Mouse (Mus musculus): ENCODE measurements around the gene Rpl19.

Rpl19 gene

DNA sequence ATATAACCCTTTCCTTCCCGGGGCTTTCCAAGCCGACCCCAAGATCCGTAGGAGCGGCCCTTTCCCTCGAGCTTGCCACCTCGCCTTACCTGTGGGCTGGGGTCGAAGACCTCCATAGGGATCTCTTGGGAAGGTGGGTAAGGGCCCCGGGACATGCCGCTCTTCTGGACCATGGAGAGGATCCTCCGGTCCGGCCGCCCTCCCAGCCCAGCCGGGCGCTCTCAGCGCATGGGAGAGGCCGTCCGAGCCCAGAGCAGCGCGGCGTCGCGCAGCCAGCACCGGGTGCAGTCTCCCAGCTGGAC lies 4.3 kb upstream of the Rpl19 start:
- DNase-seq (ENCODE audit: low spot score in 2 of 2) = no peak

DNA sequence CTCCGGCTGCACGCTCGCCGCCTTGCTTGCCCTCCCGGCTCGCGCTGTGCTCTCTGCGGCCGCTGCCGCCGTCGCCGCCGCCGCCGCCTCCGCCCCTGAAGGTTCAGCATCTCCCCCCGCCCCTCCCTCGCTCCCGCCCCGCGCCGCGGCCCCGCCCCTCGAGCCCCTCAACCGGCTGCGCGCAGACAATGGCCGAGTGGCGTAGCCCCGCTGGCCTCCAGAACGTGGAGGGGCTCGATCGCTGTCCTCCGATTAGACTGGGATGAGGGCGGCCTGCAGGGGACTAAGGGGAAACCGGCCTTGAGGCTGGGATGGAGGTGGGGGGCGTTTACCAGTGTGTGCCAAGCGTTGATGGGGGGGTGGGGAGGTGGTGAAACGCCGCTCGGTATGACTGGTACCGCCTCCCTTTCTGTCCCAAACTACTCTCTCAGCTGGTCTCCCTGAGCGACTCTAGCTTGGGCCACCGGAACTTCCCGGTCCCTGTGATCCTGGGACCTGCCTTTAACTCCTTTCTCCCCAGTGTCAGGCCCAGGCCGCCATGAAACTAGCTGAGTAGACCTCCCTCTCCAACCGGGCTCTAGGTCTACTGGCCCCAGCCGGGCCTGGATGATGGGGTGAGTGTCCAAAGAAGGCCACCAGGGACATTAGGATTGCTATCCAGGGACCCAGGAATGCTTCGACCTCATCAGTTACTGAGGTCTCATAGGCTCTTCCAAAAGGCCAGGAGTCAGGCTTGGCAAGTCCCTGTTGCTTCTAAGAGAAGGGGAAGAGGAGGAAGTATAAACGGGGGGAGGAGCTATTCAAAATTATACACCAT lies 3.7 kb upstream of the Rpl19 start, which contains the start of gene Cacnb1:
TSS of gene Cacnb1 (minus strand) at position 480 of the 817 bp plus-strand sequence.
- DNase-seq (ENCODE audit: low spot score in 2 of 2) = peak; percentile 34 to 61

DNA sequence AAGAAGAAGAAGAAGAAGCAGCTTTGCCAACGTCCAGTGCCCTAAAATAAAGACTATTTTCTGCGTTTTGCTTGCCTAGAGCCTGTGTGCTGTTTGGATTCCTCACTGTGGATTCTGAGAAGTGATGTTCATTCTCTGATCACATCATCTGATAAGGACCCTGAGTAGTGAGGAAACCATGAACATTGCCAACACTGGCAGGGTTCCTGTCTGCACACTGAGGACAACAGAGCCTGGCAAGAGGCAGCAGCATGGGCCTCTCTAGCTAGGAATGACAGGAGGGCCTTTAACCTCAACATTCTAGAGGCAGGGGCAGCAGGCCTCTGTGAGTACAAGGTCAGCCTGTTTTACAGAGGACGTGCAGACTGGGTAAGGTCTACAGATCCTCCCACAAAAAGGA lies 2.0 kb upstream of the Rpl19 start:
- no peak for DNase-seq (ENCODE audit: low spot score in 2 of 2)

DNA sequence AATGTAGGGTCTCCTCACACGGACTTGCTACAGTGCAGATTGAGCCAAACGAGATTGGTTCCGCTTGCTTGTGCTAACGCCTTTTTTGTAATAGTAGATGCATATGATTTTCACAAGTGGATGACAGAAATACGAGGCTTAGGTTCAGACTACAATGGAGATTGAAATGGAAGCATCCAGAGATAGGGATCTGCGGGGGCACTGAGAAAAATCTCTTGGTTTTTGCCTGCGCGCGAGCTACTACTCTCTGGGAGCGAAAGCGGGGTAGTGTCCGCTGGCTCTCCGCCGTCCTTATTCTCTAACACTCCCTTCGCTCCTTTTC lies 301 bp upstream of the Rpl19 start:
- DNase-seq (ENCODE audit: low spot score in 2 of 2) = no peak

DNA sequence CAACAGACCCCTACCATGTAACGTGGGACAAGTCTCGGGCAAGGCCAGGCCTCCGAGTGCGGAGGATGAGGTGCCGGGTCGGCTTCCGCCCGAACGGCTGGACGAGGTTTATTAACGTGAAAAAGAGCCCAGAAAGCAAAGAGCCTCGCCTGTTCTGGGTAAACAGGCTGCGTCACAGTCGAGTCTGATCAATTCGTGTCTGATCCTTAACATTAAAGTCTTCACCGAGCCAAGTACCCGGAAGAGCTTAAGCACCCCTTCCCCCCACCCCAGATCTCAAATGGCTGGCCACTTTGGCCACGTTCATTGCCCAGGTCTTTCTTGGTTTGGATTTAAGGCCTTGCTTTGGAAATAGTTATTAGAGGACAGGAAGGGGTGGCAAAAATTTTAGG lies 783 bp downstream of the Rpl19 start:
- DNase-seq (ENCODE audit: low spot score in 2 of 2) = no peak

DNA sequence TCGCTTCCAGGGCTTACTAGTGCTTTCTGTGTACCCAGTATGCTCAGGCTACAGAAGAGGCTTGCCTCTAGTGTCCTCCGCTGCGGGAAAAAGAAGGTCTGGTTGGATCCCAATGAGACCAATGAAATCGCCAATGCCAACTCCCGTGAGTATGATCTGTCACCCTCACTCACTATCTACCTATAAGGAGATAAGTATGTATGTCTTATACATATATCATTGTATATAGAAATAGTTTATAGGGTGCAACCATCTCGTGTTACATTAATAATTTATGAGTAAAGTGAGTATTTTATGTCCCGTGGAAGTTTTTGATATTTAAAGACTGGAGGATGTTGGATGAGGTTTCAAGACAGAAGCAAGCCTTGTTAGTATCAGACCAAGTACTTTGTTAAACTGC lies 1.3 kb downstream of the Rpl19 start:
- DNase-seq (ENCODE audit: low spot score in 2 of 2) = no peak

DNA sequence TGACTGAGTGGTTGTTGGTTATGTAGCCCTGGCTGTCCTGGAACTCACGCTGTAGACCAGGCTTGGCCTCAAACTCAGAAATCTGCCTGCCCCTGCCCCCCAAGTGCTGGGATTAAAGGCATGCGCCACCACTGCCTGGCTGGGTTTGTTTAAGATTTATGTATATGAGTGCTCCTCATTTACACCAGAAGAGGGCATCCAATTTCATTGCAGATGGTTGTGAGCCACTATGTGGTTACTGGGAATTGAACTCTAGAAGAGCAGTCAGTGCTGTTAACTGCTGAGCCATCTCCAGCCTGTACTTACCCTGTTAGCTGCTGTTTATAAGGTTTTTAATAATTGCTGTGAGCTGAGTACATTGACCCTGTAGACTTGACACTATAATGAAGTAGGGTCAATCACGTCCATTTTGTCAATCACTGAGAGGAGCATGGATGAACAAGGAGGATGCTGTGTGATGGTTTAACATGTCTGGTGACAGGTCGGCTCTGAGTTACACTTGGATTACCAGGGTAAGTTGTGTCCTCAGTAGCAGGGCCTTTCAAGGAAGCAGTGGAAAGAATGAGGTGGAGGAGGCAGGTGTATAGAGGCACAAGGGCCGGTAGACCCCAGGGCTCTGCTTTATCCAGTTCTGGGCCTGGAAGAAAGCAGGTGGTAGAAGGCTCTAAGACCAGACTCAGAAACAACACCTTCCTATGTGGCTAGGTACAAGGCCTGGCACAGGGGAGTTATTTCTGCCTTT lies 4.4 kb downstream of the Rpl19 start:
- DNase-seq (ENCODE audit: low spot score in 2 of 2) = no peak

DNA sequence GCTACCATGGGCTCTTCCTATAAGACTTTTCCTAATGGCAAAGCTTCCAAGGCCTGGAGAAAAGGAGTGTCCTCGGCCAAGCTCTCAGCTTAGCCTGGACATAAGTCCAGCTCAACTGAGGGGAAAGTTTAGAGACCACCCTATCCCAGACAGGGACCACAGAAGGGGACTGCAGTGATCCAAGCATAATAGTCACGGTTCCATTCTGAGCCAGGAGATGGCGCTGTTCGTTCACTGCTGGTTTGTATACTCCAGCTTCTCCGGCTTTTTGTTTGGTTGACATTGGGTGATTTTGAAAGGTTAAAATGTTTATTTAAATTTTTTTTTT lies 4.9 kb downstream of the Rpl19 start:
- peak in 1 of 2 experiments; percentile 60 for DNase-seq (ENCODE audit: low spot score in 2 of 2)

DNA sequence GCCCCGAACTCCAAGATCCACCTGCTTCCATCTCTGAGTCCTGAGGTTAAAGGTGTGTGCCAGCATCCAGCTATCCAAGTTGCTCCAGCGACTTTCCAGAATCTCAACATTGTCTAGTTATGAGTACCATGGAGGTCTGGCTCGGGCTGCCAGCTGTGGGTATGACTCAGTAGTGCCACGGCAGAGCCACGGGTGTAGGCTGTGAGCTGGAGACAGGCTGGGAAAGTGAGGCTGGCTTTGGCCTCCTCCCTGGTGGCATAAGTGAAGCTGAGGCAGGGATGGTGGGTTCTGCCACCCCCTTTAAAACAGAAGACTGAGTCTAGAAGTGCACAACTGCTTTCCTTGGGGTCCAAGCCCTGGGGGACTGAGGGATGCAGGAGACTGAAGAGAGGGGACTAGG lies 7.6 kb downstream of the Rpl19 start:
- no peak for DNase-seq (ENCODE audit: low spot score in 2 of 2)

DNA sequence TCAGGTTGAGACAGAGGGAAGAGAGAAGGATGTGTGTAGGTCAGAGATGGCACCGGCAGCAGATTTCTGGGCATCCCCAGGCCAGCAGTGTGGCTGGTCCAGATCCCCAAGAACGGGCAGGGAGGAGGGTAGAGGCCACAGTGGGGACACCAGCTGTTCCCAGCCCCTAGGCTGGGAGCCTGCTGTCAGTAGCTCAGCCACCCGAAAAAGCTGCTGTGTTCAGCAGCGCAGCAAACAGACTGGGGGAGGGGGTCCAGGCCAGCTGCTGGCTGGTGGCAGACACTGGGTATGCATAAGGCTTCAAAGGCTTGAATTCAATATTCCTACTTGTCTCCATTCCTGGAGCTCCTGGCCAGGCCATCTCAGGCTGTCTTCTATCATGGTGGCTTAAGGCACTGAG lies 8.3 kb downstream of the Rpl19 start:
- no peak for DNase-seq (ENCODE audit: low spot score in 2 of 2)

DNA sequence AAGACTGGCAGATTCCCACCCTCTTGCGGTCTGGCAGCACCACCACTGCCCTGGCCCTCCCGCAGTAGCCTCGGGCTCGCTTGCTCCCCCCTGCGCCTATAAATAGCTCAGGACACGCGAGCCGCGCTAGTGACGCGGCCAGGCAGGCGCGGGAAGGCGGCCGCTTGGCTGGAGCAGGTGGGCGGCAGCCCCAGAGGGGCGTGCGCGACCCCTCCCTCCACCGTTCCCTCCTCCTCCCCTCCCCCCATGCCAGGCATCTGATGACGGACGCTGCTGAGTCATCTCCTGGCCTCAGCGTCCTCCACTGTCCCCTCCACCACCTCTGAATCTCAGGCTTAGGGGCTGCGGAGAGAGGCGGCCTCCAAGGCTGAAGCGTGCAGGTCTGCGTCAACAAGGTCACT lies 9.5 kb downstream of the Rpl19 start:
- DNase-seq (ENCODE audit: low spot score in 2 of 2) = peak; percentile 25 to 28

DNA sequence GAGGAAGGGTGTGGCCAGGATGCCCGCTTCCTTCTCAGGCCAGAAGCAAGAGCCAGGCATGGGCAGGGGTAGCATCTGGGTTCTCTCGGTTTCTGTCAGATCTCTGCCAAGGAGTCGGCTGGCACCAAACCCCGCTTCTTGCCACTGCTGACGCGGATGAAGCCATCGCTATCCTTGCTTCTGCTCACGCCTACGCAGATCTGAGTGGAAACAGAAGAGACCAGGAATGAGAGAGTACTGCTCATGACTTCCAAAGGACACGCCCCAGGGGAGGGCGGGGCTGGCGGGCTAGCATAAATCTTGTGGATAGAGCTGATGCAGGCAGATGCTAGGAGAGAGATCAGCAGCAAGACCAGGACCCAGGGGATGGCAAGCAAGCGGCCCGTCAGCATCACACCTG lies 11.4 kb downstream of the Rpl19 start:
- no peak for DNase-seq (ENCODE audit: low spot score in 2 of 2)

DNA sequence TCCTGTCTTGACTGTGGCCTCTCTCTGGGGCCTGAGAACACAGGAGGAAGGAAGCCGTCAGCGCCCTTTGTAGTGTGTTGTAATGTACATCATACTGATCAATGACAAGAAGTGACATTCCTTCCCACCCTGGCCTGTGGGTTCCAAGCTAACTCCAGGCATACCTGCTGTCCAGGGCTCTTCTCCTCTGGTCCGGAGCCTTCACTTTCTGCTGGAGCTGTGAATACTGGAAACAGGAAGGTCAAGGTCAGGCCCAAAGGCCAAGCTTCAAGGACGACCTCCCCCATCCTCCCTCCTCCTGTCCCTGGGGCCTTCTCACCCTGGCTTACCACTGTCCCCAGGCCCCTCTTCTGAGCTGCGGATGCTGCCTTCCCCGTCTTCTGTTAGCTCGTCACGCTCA lies 14.5 kb downstream of the Rpl19 start:
- no peak for DNase-seq (ENCODE audit: low spot score in 2 of 2)

DNA sequence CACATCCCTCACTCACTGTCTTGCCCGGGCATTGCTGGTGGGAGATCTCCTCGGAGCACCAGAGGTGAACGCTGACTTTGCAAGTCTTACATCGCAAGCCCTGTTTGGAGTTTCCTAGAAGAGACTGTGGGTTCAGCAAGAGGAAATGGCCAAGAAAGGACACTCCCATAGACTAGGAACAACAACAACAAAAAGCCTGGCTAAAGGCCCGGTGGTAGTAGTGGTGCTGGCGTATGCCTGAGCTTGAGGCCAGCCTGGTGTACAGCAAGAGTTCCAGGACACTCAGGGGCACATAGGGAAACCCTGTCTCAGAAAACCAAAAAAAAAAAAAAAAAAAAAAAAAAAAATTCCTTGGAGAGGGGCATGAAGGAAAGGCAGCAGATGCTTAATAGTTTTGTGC lies 16.2 kb downstream of the Rpl19 start:
- no peak for DNase-seq (ENCODE audit: low spot score in 2 of 2)

DNA sequence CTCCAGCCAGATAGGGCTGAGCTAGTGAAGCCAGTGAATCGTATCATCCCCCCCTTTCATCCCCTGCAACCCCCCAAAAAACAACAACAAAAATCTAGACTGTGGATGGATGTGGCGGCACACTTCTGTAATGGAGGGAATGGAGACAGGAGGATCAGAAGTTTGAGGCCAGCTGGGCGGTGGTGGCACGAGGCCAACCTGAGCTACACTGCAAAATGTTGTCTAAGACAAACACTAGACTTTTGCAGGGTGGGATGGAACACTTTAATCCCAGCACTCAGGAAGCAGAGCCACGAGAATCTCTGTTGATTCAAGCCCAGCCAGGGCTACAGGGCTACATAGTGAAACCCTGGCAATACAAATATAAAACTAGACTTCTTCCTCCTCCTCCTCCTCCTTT lies 17.6 kb downstream of the Rpl19 start:
- DNase-seq (ENCODE audit: low spot score in 2 of 2) = no peak

DNA sequence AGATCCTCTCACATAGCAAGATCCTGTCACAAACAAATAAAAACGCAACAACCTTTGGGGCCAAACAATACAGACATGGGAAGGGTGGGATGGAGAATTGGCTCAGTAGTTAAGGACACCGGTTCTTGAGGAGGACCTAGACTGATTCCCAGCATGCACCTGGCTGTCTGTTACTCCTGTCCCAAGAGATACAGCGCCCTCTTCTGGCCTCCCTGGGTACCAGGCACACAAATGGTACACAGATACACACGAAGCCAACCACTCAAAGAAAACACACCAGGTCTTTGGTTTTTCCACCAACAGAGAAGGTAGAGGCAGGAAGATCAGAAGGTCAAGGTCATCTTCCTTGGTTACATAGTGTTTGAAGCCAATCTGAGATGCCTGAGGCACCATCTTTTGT lies 19.1 kb downstream of the Rpl19 start:
- DNase-seq (ENCODE audit: low spot score in 2 of 2) = no peak

DNA sequence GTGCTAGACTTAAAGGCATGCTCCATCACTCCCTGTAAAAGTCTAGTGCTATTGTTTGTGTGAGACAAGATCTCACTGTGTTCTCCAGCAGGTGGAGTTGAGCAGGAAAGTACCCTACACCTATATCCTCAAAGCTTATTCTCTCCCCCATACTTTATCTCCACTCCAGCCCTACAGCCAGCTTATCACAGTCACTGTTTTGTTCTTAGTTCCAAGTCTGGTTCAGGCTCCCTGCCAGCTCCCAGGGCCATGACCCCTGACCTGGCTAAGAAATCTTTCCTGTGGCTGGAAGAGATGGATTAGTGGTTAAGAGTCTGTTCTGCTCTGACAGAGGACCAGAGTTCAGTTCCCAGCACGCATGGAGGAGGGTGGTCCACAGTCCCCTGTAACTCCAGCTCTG lies 20.0 kb downstream of the Rpl19 start:
- DNase-seq (ENCODE audit: low spot score in 2 of 2) = no peak

DNA sequence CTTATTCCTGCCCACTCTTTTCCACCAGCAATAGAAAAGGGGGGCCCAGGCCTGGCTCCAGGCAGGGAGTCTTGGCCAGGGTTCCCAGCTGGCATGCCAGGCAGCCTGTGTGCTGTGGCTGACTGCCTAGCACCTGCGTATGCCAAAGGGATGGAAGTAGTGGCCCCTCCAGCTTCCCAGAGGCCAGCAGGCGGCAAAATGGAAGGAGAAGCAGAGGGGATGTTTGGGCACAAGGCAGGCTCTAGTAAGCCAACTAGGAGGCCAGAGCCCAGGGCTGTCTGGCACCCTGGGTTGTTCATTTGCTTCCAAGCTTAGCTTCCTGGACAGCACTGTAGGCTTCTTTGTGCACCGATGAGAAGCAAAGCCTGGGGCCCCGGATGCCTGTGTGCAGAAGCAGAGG lies 21.2 kb downstream of the Rpl19 start:
- no peak for DNase-seq (ENCODE audit: low spot score in 2 of 2)

DNA sequence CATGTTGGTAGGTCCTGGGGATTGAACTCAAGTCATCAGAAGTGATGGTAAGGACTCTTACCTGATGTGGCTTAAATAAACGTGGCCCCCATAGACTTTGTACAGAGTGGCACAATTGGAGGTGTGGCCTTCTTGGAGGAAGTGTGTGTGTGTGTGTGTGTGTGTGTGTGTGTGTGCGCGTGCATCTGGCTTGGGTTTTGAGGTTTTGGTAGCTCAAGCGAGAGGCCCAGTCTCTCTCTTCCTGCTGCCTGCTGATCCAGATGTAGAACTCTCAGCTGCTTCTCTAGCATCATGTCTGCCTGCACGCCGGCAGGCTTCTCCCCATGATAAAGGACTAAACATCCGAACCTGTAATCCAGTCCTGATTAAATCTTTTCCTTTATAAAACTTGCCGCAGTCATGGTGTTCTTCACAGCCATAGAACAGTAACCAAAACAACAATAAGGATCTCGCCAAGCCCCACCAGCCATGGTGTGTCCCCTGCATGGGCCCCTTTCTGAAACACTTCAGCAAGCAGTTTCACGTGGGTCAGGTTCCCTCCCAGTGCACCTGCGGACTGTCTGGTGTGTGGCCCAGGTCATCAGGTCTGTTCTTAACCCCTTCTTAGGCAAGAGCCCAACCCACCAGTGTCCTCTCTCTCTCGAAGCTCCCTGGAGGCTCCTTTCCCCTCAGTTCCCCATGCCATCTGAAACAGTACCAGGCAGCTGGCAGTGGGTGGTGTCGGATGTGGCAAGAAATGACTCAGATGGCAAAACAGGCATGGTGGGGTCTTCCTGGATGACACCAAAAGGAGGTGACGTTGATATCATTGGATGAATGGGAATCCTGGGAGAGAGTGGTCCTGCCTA lies 23.4 kb downstream of the Rpl19 start:
- no peak for DNase-seq (ENCODE audit: low spot score in 2 of 2)

DNA sequence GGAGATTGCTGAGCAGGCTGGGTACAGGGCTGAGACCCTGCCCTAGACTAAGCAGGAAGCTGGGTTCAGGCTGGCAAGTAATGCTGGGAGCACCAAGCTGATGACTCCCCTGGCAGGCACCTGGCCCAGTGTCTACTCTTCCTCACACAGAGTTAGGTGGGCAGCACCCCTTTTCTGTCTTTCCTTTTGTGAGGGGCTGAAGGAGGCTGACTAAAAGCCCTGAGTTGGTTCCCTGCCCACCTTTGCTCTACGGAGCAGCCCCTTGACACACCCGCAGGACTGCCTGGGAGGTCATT lies 24.0 kb downstream of the Rpl19 start:
- no peak for DNase-seq (ENCODE audit: low spot score in 2 of 2)

DNA sequence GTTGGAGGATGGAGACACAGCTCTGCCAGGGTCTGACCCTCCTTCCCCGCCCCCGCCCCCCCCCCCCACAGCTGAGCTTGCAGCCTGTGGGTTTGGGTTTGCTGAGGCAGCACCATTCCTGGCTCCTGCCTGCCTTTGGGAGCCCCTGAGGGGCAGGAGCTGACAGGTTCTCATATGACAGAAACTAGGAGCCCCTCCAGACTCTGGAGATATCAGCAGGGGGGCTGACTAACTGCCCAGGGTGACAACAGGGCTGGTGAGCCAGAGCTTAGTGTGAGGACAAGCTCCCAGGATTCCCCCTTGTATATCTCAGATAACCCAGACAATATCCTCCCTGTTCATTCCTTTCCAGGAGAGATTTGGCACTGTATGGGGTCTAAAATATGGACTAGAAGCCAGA lies 24.4 kb downstream of the Rpl19 start:
- DNase-seq (ENCODE audit: low spot score in 2 of 2) = no peak

DNA sequence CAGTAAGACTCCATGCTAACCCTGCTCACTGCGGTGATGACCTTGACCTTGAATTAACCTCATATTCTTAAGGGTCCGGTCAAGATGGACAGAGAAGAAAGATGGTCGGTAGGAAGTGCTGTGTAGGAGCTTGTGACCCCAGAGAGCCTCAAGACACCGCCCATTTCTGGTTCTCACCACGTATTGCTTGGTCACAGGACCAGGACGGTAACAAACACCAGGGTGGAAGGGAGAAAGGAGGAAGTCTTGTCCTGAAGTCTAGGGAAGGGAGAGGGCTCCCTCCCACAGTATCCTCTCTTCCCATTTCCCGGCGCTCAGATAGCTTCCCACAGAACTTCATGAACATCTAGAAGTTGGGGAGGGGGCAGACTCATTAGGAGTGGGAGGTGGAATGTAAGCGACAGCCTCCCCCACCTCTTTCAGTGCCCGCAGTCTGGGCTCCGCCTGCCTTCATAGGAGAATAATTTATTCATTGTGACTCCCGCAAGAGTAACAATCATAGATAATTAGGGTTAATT lies 25.2 kb downstream of the Rpl19 start:
- DNase-seq (ENCODE audit: low spot score in 2 of 2) = no peak

Measured in urinary bladder, adult 18-20 months (tissue).